Mouse (Mus musculus) urinary bladder, postnatal 14 days (tissue): ENCODE data around the gene Esam.
A peak's percentile ranks its signal among the peaks of the same experiment; 100 is the strongest.

ENCODE experiments used
- DNase-seq: peaks from one replicate; pipeline ENCODE4 v3.0.0; 2021; ENCODE audit warnings: low spot score

The Esam gene

GRCm38 (mm10) chr9:37527396-37528224 lies at the start of gene Esam:
Gene Esam, plus strand, starts transcription at chr9:37528078.
- peak; percentile 73 for DNase-seq

GRCm38 (mm10) chr9:37485146-37485545 lies 42.7 kb upstream of the Esam start:
- DNase-seq: no peak

GRCm38 (mm10) chr9:37488041-37488440 lies 39.8 kb upstream of the Esam start:
- DNase-seq: no peak

GRCm38 (mm10) chr9:37488611-37489396 lies 39.1 kb upstream of the Esam start, which contains the start of gene Msantd2:
Gene Msantd2, plus strand, starts transcription at chr9:37489319.
- DNase-seq: peak; percentile 92

GRCm38 (mm10) chr9:37489446-37490120 lies 38.3 kb upstream of the Esam start:
- peak; percentile 32 for DNase-seq

GRCm38 (mm10) chr9:37495761-37496160 lies 32.1 kb upstream of the Esam start:
- DNase-seq: no peak

GRCm38 (mm10) chr9:37496325-37496724 lies 31.6 kb upstream of the Esam start:
- DNase-seq: no peak

- no peak for DNase-seq
These were observed 27.7 kb upstream of the Esam start for GRCm38 (mm10) chr9:37500201-37500600.

GRCm38 (mm10) chr9:37501170-37501569 lies 26.7 kb upstream of the Esam start:
- no peak for DNase-seq

- DNase-seq: no peak
These were observed 23.5 kb upstream of the Esam start for GRCm38 (mm10) chr9:37504348-37504747.

GRCm38 (mm10) chr9:37506023-37506422 lies 21.9 kb upstream of the Esam start:
- no peak for DNase-seq

GRCm38 (mm10) chr9:37512097-37512496 lies 15.8 kb upstream of the Esam start:
- DNase-seq: no peak

- no peak for DNase-seq
These were observed 13.4 kb upstream of the Esam start for GRCm38 (mm10) chr9:37514456-37514855.

GRCm38 (mm10) chr9:37517467-37517866 lies 10.4 kb upstream of the Esam start:
- DNase-seq: no peak

- no peak for DNase-seq
These were observed 8.9 kb upstream of the Esam start for GRCm38 (mm10) chr9:37518991-37519390.

GRCm38 (mm10) chr9:37519995-37520394 lies 7.9 kb upstream of the Esam start:
- DNase-seq: no peak

GRCm38 (mm10) chr9:37525461-37525860 lies 2.4 kb upstream of the Esam start:
- no peak for DNase-seq

- peak; percentile 18 for DNase-seq
These were observed 1.2 kb upstream of the Esam start for GRCm38 (mm10) chr9:37526443-37527395.

GRCm38 (mm10) chr9:37528225-37528970 lies 520 bp downstream of the Esam start:
- no peak for DNase-seq

GRCm38 (mm10) chr9:37530031-37530887 lies 2.4 kb downstream of the Esam start:
- DNase-seq: peak; percentile 67
